Mouse (Mus musculus): ENCODE data around the gene Eif3i.
A peak's percentile ranks its signal among the peaks of the same experiment; 100 is the strongest.

The Eif3i gene

DNA sequence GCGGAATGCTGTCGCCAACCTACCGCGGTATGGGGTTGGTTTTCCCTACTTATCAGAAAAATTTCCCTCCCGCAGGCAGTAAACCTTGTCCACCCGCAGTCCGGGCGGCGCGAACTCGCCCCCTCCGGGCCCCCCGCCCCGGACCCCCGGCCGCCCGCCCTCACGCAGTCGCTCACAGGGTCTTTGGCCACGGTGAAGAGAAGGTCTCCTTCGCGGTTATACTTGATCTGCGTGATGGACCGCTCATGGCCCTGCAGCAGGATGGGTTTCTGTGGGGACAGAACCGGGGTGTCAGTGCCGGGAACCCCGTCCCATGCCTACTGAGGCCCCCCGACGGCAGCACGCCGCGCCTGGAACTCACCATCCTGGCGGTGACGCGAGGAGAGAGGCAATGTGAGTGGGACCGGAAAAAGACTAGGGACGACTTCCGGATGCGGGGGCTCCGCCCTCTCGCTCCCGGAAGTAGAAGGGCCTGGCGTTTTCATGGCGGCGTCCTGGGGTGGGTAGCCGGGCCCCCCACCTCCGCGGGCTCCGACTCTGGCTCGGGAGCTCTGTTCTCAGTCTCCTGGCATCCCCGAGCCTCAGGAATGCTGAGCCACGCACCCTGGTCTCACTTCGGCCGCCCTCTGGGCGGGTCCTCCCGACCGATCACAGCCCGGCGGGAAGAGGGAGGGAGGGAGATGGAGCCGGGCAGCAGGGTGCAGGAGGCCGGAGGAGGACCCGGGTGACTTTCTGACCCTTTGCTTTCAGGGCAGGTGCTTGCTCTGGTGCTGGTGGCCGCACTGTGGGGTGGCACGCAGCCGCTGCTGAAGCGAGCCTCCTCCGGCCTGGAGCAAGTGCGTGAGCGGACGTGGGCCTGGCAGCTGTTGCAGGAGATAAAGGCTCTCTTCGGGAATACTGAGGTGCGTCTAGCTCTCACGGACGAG, at the start of gene Eif3i, which contains the start of gene Tmem234:
Eif3i (minus strand) TSS at position 416 of the 926 bp plus-strand sequence.
Tmem234 (plus strand) TSS at position 436 of the 926 bp plus-strand sequence.
- peak; percentile 84 for DNase-seq

DNA sequence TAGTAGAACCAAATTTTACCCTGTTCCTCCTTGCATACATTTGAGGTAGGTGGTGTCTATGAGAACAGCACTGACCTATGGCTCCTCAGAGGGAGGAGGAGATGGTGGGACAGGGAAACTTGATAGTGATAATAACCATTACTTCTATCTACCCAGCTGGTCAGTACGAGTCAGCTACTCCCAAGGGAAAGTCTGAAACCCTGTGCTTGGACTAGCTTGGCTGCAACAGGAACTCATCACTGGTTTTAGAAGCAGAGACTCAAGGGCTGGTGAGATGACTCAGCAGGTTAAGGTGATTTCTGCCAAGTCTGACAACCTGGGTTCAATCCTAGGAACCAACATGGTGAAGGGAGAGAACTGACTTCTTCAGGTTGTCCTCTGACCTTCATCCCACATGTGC, 48.2 kb upstream of the Eif3i start:
- DNase-seq: no peak

GRCm38 (mm10) chr4:129645204-129645603, 44.8 kb upstream of the Eif3i start:
- no peak for DNase-seq

GRCm38 (mm10) chr4:129641756-129642155, 41.3 kb upstream of the Eif3i start:
- DNase-seq: peak; percentile 42

DNA sequence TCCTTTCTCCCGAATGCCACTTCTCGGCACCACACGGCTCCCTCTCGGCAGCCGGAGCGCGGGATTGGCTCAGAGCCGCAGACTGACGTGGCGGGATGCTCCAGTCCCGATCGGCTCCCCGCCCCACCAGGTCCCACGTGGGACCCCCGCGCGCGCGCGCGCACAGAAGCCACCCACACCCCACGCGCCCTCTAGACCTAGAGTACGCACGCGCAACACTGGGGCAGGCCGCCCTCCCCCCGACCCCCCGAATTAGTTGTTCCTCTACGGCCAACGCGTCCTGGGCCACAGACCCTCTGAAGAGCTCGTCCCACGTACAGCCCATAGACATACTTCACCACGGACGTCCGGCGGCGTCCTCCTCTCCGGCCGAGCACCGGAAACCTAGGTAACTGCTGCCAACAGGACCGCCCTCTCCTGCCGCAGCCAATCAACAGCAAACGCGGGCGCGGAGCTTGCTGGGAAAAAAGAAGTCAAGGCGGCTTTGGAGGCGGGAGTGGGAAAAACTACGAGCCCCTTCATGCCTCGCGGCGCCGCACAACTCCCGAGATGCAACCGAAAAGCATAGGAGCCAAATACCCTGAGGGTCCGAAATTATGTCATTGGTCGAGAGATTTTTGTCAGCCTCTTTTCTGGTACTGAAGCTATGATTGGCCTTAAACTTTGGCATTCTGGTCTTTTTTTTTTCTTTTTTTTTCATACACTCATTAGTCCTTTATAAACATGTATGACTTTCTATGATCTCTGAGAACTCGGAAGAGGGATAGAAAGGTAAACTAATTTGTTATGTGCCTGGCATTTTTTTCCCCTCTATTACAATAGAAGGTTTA, 40.4 kb upstream of the Eif3i start, which contains the start of gene Txlna:
Txlna (minus strand) TSS at position 428 of the 830 bp plus-strand sequence.
- DNase-seq: peak; percentile 98

DNA sequence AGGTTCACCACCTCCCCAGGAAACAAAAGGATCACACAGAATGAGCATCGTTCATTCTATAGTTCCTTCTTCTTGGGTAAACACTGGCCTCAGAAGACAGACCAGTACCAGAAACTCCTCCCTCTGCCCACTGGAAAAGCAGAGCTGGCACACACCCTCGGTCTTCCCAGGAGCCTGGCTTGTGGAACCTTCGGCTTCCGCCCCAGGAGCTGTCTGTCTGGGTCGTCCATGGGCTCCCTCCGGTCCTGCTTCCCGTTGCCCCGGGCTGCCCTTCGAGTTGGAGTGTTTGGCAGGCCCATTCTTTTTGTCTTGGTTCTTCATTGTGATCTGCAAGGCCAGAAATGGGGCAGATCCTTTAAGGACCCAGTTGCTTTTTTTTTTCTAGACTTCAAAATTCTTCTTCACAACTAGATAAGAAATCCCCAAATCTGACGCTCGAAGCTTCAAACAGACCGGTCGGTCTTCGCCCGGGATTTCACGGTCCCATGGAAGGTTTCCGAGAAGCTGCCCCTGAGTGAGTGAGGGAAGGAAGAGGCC, 39.7 kb upstream of the Eif3i start:
- DNase-seq: peak; percentile 48

DNA sequence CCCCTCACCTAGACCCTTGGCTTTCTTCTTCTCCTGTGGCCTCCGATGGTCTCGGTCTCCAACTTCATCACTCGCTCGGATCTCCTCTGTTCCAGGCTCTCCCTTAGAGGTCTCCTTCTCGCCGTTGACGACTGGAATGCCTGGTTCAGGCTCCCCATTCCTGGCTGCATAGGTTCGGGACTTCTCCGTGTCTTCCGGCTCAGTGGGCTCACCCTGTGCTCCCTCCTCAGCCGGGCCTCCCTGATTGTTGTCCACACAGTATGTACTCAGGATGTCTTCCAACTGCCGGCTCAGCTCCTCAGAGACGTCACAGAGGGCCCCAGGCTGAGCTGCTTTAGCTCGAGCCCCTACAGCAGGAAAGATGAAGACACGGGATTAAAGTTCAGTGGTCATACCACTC, 38.8 kb upstream of the Eif3i start:
- no peak for DNase-seq

DNA sequence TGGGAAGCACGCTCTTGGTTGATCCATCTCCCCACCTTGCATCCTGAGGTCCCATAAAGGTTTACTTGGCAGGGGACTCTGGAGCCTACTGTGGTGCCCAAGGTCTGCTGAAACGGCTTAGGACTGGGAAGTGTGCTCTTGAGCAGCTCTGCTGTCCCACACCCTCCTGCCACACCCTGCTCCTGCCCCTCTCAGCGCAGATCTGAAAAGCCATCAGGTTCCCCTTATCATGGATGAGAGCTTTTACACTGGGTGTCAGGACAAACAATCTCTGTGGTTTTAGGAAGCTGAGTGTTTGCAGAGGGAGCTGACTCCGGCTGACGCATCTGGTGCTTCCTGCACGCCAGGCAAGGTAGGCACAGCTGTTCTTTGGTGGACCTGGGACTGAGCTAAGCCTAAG, 33.4 kb upstream of the Eif3i start:
- no peak for DNase-seq

- DNase-seq: no peak
Measured at GRCm38 (mm10) chr4:129631867-129632266, 31.4 kb upstream of the Eif3i start.

DNA sequence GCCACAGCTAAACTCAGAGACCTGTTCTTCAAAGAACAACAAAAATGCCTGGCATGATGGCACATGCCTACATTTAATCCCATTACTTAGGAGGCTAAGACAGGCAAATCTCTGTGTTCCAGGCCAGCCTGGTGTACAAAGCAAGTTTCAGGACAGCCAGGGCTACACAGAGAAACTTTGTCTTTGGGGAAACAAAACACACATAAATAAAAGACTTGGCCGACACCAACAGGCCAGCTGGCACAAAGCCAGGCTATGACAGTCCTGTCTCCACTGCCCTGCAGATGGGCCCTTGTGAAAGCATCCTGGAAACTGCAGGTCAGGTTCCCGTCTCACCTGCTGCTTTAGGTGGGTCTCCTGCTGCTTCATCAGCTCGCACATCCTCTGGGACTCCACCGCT, 30.5 kb upstream of the Eif3i start:
- DNase-seq: no peak

DNA sequence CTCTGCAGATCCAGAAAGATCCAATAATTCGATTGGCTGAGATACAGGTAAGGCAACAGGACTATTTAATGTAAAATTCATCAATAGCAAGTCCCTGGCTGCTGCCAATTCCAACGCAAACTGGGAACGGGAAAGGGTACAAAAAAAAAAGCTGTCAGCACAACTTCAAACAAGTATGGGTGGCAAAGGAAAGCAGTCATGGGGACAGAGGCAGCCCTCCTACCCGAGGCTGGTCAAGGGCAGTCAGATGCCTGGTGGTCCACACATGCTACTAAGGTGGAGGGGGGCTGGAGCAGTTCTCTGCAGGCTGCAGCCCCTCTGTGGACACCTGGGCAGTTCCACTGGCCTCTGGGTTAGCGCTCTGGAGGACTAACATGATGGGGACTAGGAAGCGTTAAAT, 25.6 kb upstream of the Eif3i start:
- DNase-seq: no peak

- no peak for DNase-seq
Measured at GRCm38 (mm10) chr4:129625496-129625895, 25.0 kb upstream of the Eif3i start.

GRCm38 (mm10) chr4:129625029-129625370, 24.6 kb upstream of the Eif3i start:
- DNase-seq: peak; percentile 61

- DNase-seq: peak; percentile 90
Measured at GRCm38 (mm10) chr4:129624281-129625028, 24.0 kb upstream of the Eif3i start.

DNA sequence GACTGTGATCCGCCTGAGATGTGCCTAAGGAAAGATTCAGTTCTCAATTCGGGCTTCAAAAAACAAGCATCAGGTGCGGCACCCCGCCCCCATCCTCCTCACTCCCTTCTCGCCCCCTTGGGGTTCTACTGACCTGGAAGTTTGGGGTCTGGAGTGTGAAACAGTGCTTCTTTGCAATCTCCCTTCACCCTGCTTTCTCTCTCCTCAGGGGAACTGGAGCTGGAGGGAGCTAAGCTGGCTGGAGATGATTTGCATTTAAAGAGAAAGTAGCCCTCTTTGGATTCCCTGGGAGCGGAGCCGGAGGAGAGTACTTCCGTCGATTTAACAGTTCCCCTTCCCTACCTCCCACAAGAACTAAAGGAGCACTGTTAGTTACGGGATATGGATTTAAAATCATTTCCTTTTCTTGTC, 23.2 kb upstream of the Eif3i start, which contains the start of gene Ccdc28b:
Ccdc28b (minus strand) TSS at position 267 of the 411 bp plus-strand sequence.
- DNase-seq: peak; percentile 69

DNA sequence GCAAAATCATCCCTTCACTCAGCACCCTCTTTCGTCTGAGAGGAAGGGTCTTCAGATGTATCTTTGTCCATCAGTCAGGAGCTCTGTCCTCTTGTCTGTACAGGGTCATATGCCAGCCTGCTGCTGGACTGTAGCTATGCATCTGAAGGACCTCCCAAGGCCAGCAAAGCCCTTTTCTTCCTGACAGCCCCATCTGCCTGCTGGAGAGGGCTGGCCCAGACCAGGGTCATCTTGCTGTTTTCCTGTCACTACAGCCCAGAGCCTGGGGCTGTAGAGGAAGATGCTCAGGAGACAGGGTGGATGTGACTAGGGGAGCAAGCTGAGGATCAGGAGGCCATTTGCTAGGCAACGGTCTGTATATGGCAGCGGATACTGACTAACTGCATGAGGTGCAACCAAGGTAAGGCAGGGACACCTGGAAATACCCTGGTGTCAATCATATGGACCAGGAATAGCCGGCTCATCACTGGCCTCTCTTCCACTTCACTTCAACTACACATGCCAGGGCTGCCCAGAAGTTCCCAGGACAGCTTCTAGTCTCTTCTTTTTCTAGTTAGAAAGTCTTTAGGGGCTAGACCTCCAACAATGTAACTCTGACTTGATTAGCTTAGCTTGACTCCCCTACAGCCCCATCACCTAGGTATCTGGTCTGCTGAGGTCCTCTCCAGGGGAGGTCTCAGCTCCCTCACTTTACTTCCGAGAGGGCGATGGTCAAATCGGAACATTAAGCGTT, 22.5 kb upstream of the Eif3i start:
- no peak for DNase-seq

GRCm38 (mm10) chr4:129622120-129622802, 21.8 kb upstream of the Eif3i start:
- DNase-seq: no peak

GRCm38 (mm10) chr4:129621283-129621841, 20.9 kb upstream of the Eif3i start:
- DNase-seq: peak; percentile 63

DNA sequence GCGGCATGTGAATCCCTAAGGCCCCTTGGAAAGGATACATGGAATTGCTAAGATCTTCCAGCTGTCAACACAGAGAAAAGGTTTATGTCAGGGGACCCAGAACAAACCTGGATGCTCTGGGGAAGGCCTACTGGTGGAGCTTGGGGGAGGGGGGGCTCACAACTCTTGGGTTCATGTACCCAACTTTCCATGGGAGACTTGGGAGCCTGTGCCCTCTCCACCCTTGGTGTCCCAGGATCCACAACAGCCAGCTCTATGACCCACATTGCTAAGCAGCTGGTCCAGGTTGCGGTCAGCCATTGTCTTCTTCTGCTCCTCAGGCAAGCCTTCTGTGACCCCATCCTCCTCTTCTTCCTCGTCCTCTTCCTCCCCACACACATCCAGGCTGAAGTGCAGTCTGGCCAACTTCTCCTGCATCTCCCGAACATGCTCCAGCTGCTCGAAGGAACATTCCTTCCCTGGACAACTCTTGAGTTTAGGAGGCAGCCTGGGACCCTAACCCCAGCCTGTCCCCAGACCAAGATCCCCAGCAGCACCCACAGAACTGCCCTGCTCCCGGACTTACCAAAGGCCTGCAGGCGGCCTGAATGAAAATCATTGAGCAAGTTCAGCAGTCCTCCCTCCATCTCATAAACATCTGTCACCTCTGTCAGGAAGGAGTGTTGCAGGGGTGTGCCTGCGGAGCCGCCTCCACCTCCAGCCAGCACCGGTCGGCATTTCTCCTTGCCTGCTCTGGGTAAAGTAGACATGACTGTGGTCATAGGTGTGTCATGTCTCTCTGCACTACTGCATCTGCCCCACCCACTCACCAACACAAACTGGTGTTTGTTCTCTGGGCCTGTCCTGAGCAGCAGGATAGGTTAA, 20.2 kb upstream of the Eif3i start:
- no peak for DNase-seq
